8 mouse cellular contexts compared by ENCODE assay signal in the genomic region with DNA sequence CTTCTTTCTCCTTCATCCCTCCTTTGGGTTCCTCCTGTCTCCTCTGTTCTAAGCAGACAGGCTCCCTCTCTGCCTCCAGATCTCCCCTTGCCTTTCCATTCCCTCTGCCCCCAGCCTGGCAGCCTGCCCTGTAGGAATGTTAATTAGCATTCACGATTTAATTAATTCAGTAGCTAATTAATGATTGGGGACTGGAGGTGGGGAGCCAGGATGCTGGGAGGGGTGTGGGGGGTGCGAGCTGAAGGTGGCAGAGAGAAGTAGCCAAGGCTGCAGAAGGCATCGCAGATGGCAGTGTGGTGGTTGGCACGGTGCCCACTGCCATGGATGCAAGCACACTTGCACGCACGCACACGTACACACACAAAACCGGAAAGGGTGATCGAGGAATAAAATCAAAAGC. TPM values are rescaled to one million over a fixed set of nuclear protein-coding genes. Genes with fewer than 3 reads are reported as not detected.
A peak's percentile ranks its signal among the peaks of the same experiment; 100 is the strongest.
DNase-seq lines count a peak whose midpoint lies in the region; ATAC-seq lines count a peak whose summit lies in the region.
"Had no signal": no experiment of that assay in that cellular context is flagged by ENCODE, and none has a peak within 500 bp of the region (broad histone marks: within the 10 kb centered on the region; RNA-seq: fewer than 3 reads in every experiment).

No protein-coding gene starts in this region.

- H3K36me3 ChIP-seq in midbrain, embryonic 13.5 days: no peaks in the 10 kb centered on the region
- H3K36me3 ChIP-seq in midbrain, embryonic 10.5 days: no peaks in the 10 kb centered on the region
- H3K36me3 ChIP-seq: lung, embryonic 15.5 days had no signal

- H3K9me3 ChIP-seq in midbrain, embryonic 13.5 days: no peaks in the 10 kb centered on the region
- no peaks in the 10 kb centered on the region for H3K9me3 ChIP-seq in midbrain, embryonic 10.5 days (replicated peaks)
- H3K9me3 ChIP-seq: lung, embryonic 15.5 days had no signal

- DNase-seq in midbrain, embryonic 10.5 days (ENCODE audit: low spot score): no peak
- DNase-seq in cerebellum, postnatal 14 days: peak; percentile 99 to 100
- peak; percentile 89 for DNase-seq in layer of hippocampus, adult 9-11 months
- peak; percentile 93 for DNase-seq in right cerebral cortex, postnatal 4 days
- no peak for DNase-seq in thymus, postnatal 4 days

- H3K4me3 ChIP-seq in midbrain, embryonic 13.5 days (replicated peaks): no peak overlapping the region
- no peak overlapping the region for H3K4me3 ChIP-seq in midbrain, embryonic 10.5 days
- H3K4me3 ChIP-seq: lung, embryonic 15.5 days had no signal

- peak overlapping the region; percentile 78 for H3K27ac ChIP-seq in midbrain, embryonic 13.5 days
- H3K27ac ChIP-seq in midbrain, embryonic 10.5 days (replicated peaks): no peak overlapping the region
- H3K27ac ChIP-seq: lung, embryonic 15.5 days had no signal

- WGBS in midbrain, embryonic 13.5 days: 69% methylated on average over 9 of the region's 9 CpGs
- WGBS in midbrain, embryonic 10.5 days: 88% methylated on average over 9 of the region's 9 CpGs

- H3K4me1 ChIP-seq in midbrain, embryonic 13.5 days (replicated peaks): peaks cover 22% of the 10 kb centered on the region
- peaks cover 13% of the 10 kb centered on the region for H3K4me1 ChIP-seq in midbrain, embryonic 10.5 days
- H3K4me1 ChIP-seq: lung, embryonic 15.5 days had no signal

- H3K4me2 ChIP-seq in midbrain, embryonic 13.5 days (replicated peaks): no peak overlapping the region
- H3K4me2 ChIP-seq: lung, embryonic 15.5 days had no signal

- H3K27me3 ChIP-seq in midbrain, embryonic 13.5 days: no peaks in the 10 kb centered on the region
- H3K27me3 ChIP-seq in midbrain, embryonic 10.5 days (ENCODE audit: low read depth, poor library complexity, severe bottlenecking): no peaks in the 10 kb centered on the region
- H3K27me3 ChIP-seq: lung, embryonic 15.5 days had no signal

- no peak overlapping the region for H3K9ac ChIP-seq in midbrain, embryonic 13.5 days (replicated peaks)
- H3K9ac ChIP-seq: lung, embryonic 15.5 days had no signal

- peak; percentile 70 for ATAC-seq in midbrain, embryonic 13.5 days
- ATAC-seq in monocyte, adult 5-6 weeks (replicated peaks; ENCODE audit: insufficient number of reproducible peaks, low FRiP score, low TSS enrichment, poor library complexity, severe bottlenecking): no peak

RNA-seq across cellular contexts. Expression of a gene that starts 37.2 kb away (rescaled TPM):
- 60.4 and 62.7 TPM in 2 replicates for polyA plus RNA-seq in midbrain, embryonic 13.5 days (2015; fragmentation: Nextera tagmentation; extraction: Ambion mirVana)
- 89.3 and 91.6 TPM in 2 replicates for polyA plus RNA-seq in midbrain, embryonic 10.5 days (2016; fragmentation: Nextera tagmentation; extraction: Ambion mirVana)
- 73.4 to 121 TPM (median 99.8 TPM) in 3 replicates for total RNA-seq in monocyte, adult 5-6 weeks (2017)

RNA-seq across cellular contexts. Expression of a gene that starts 39.6 kb away (rescaled TPM):
- polyA plus RNA-seq in midbrain, embryonic 13.5 days (2015; fragmentation: Nextera tagmentation; extraction: Ambion mirVana): 35.5 and 39.9 TPM in 2 replicates
- polyA plus RNA-seq in midbrain, embryonic 10.5 days (2016; fragmentation: Nextera tagmentation; extraction: Ambion mirVana): 7.6 and 12.5 TPM in 2 replicates
- 2.0 to 7.8 TPM (median 2.4 TPM) in 3 replicates for total RNA-seq in monocyte, adult 5-6 weeks (2017)

RNA-seq across cellular contexts. Expression of a gene that starts 42.1 kb away (rescaled TPM):
- 32.1 and 35.0 TPM in 2 replicates for polyA plus RNA-seq in midbrain, embryonic 13.5 days (2015; fragmentation: Nextera tagmentation; extraction: Ambion mirVana)
- polyA plus RNA-seq in midbrain, embryonic 10.5 days (2016; fragmentation: Nextera tagmentation; extraction: Ambion mirVana): 28.1 and 30.8 TPM in 2 replicates
- total RNA-seq in monocyte, adult 5-6 weeks (2017): 6.1 to 9.5 TPM (median 8.9 TPM) in 3 replicates

RNA-seq across cellular contexts. Expression of a gene that starts 53.9 kb away (rescaled TPM):
- 7.9 and 8.2 TPM in 2 replicates for polyA plus RNA-seq in midbrain, embryonic 13.5 days (2015; fragmentation: Nextera tagmentation; extraction: Ambion mirVana)
- polyA plus RNA-seq in midbrain, embryonic 10.5 days (2016; fragmentation: Nextera tagmentation; extraction: Ambion mirVana): 12.7 and 15.0 TPM in 2 replicates
- total RNA-seq in monocyte, adult 5-6 weeks (2017): 26.9 to 61.0 TPM (median 34.8 TPM) in 3 replicates

RNA-seq across cellular contexts. Expression of a gene that starts 58.1 kb away (rescaled TPM):
- polyA plus RNA-seq in midbrain, embryonic 13.5 days (2015; fragmentation: Nextera tagmentation; extraction: Ambion mirVana): 4.6 and 5.3 TPM in 2 replicates
- 0.70 and 0.96 TPM in 2 replicates for polyA plus RNA-seq in midbrain, embryonic 10.5 days (2016; fragmentation: Nextera tagmentation; extraction: Ambion mirVana)
- not detected in 3 replicates for total RNA-seq in monocyte, adult 5-6 weeks (2017)

Comparison
In these comparisons a context has a peak if more than half of its experiments do, and no peak if none do; other contexts are left out.
1. DNase-seq: peak in cerebellum, postnatal 14 days (2 of 2), layer of hippocampus, adult 9-11 months (single experiment) and right cerebral cortex, postnatal 4 days (single experiment); none in midbrain, embryonic 10.5 days (single experiment) and thymus, postnatal 4 days (single experiment).